Mouse (Mus musculus) spleen, postnatal 14 days (tissue): ENCODE measurements around the gene Tep1.
"Not testable (repeated sequence)": the region's sequence is repeated elsewhere in the genome, so short reads cannot be mapped to it uniquely, and the experiment has no call there.

Experiments used
- DNase-seq, 2 experiments: peaks; one replicate each; pipeline ENCODE4 v3.0.0; 2021 to 2022; ENCODE audit warnings: low spot score in 2 of 2

Gene Tep1

DNA sequence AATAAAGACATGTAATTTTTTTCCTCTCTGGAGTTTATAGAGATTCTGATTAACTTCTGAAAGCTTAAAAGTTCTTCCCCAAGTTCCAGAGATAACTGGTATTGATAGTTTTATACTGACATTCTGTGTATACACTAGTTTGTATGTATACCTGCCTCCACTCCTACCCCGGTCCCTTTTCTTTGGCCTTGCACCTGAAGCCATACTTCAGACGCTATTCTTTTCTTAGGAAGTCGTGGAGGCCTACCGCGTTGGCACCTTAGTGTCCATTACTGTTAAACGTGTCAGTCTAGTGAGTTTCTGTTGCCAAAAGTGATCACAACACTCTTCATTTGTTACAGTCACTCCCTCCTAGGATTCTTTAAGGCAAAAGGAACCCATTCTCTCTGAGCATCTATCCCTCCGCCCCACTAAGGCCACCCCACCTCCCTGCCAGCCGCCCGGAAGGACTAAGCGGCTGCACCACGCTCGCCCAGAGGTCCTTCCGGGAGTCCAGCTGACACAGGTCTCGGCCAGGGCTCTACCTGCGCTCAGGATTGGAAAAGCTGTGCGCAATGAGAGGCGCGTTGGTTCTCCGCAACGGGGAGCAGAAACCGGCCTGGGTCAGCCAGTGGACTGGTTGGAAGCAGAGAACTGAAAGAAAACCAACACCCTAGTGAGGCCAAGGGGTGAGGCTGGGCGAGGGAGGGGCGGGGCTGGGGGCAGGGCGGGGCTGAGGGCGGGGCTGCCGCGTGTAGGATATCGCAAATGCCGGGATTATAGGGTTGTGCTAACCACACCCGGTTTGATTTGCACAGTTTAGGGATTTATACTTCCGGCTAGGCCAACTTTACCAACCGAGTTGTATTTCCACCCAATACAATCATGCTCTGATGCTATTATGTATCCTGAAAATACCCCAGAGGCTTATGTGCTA, at the start of gene Tep1:
Tep1 (minus strand) TSS at position 672 of the 916 bp plus-strand sequence.
- peak; percentile 24 to 54 for DNase-seq

GRCm38 (mm10) chr14:50911356-50911755, 41.0 kb upstream of the Tep1 start:
- no peak for DNase-seq

- no peak for DNase-seq
Observed at GRCm38 (mm10) chr14:50908126-50908525, 37.8 kb upstream of the Tep1 start.

- DNase-seq = not testable (repeated sequence)
Observed at GRCm38 (mm10) chr14:50905327-50905726, 35.0 kb upstream of the Tep1 start.

GRCm38 (mm10) chr14:50904828-50905129, 34.4 kb upstream of the Tep1 start:
- no peak for DNase-seq

DNA sequence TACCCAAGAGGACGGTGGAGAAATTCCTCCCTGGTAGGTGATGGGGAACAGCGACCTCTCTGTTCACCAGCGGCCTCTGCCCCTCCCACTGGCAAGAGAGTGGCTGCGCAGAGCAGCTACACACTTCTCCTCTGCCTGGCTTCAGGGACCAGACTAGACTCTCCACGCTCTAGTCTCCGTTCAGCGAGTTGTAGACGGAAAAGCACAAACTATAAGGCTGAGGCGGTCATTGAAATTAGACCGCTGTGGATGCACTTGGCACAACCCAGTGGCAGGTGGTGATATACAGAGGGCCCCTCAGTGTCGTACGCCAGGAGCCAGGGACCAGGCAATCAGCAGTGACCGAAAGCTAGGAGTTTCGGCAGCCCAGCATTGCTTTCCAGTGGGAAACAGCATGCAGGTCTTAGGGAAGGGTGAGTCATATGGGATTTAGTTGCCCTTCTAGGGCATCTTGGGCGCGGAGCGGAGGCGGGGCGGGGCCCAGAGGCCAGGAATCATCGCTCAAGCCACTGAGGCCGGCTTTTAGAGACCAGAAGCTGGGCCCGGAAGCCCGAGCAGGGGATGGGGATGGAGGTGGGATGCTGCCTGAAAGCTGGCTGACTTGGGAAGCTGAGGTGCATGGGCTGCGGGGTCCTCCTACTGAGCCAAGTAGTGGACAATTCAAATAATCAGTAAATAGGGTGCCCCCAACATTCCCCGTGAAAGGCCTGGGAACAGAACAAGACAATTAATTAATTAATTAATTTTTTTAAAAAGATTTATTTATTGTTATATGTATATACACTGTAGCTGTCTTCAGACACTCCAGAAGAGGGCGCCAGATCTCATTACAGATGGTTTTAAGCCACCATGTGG, 33.8 kb upstream of the Tep1 start:
- DNase-seq = no peak

- not testable (repeated sequence) for DNase-seq
Observed at GRCm38 (mm10) chr14:50897992-50898391, 27.6 kb upstream of the Tep1 start.

- DNase-seq = no peak
Observed at GRCm38 (mm10) chr14:50897374-50897765, 27.0 kb upstream of the Tep1 start, which contains the start of gene Klhl33. TSS of gene Klhl33 (minus strand) at chr14:50897507.

- DNase-seq = no peak
Observed at GRCm38 (mm10) chr14:50896747-50897373, 26.5 kb upstream of the Tep1 start.

GRCm38 (mm10) chr14:50895985-50896746, 25.8 kb upstream of the Tep1 start:
- no peak for DNase-seq

GRCm38 (mm10) chr14:50895407-50895806, 25.0 kb upstream of the Tep1 start:
- no peak for DNase-seq

DNA sequence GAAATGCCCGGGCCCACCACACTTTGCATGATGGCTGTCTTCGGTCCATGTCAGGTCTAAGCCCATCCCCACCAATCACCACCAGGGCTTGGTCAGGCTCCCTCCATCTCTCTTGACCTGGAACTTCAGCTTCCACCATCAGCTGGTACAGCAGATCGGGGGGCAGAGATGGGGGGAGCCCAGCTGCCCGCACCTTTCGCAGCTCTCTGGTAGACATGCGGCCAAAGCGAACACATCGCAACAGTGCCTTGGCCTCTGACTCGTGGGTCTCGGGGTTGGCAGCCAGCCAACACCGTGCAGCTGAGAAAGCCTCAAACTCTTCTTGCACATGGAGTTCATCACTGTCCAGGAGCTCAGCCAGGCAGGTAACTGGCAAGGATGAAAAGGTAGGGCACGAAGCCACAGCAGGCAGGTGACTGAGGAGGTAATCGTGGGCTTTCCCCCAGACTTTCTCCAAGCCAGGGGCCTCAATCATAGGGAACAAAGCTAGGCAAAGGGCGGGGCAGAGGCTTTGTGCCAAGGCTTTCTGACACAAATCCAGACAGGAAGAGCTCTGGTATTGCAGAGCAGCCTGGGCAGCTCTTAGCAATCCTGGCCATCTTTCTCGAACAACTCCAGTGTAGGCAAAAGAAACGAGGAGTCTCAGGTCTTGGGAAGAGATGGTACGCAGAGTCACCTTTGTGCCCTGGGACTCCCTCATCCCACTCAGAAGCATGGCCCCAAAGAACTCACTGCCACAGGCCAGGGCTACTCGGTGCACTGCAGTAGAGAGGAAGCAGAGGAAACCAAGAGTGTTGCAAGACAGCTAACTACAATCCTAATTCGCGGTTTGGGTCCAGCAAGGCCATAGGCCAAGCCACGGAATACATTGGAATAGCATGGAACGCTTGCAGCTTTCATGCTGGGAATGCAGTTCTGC, 22.4 kb upstream of the Tep1 start:
- no peak for DNase-seq

DNA sequence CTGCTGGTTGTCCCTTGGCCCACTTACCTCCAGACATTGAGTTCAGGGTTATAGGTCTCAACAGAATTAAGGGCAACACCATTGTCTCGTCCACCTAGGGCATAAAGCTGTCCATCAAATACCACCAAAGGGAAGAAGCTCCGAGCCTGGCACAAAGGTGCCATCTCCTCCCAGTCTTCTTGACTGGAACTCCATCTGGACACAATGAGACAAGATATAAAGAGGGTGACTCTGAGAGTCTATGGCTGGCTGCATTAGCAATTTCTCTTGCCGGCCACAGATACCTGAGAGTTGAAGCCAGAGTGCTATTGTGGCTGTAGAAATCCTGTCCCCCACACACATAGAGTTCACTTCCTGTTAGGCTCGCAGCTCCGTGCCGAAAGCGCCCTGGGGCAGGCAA, 21.7 kb upstream of the Tep1 start:
- DNase-seq = no peak

DNA sequence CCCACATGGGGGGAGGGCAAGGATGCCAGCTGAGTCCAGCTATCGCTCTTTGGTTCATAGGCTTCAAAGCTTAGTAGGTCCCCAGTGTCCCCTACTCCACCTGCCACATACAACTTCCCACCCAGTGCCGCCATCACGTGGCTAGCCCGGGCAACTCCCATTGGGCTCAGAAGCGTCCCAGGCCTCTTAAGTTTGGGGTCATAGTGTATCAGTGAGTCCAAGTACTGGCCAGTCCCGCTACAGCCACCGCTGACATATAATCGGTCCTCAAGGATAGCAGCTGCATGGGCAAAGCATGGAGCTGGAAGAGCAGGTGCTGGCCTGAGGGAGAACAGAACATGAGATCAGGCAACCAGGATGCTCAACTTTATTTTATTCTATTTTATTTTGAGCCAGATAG, 21.3 kb upstream of the Tep1 start:
- DNase-seq = no peak

- no peak for DNase-seq
Observed at GRCm38 (mm10) chr14:50876236-50876950, 6.0 kb upstream of the Tep1 start.

- no peak for DNase-seq
Observed at GRCm38 (mm10) chr14:50875591-50876230, 5.4 kb upstream of the Tep1 start.

- no peak for DNase-seq
Observed at GRCm38 (mm10) chr14:50875175-50875574, 4.8 kb upstream of the Tep1 start.

- DNase-seq = no peak
Observed at GRCm38 (mm10) chr14:50871284-50871683, 924 bp upstream of the Tep1 start.

- DNase-seq = no peak
Observed at GRCm38 (mm10) chr14:50870805-50871143, 414 bp upstream of the Tep1 start.
